Mouse (Mus musculus): ENCODE results near the gene Smad3. TPM values are rescaled to one million over a fixed set of nuclear protein-coding genes. Genes with fewer than 3 reads are reported as not detected.

The Smad3 gene
- polyA plus RNA-seq, 1 experiment: 25.5 TPM

- TF ChIP-seq CTCF (IDR thresholded peaks at IDR 0.05; ENCODE audit: borderline replicate concordance, extremely low read depth, insufficient read depth, insufficient read length) (no peak), POLR2A (IDR thresholded peaks at IDR 0.05; ENCODE audit: borderline replicate concordance, extremely low read depth, insufficient read depth, insufficient read length, poor library complexity, severe bottlenecking) (no peak)
- DNase-seq (ENCODE audit: low read depth): peak; percentile 32
Measured at GRCm38 (mm10) chr9:63742887-63743660, 14.7 kb downstream of the Smad3 start.

DNA sequence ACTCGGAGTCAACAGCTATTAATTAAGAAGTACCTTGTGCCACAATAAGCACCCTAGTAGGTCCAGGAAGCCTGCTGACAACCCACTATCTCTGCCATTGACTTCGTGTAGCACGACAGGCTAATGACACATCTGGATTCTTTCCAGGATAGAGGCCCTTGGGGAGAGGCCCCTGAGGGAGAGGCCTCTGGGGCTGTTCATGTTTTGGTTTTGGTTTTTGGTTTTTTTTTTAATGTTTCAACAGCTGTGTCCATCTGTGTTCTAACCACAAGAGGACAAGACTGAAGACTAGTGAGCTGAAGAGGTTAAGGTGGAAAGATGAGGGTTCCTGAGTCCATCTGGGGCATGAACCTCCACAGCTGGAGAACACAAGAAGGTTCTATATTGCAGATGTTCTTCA lies 15.5 kb downstream of the Smad3 start:
- TF ChIP-seq POLR2A (IDR thresholded peaks at IDR 0.05; ENCODE audit: borderline replicate concordance, extremely low read depth, insufficient read depth, insufficient read length, poor library complexity, severe bottlenecking) (no peak), CTCF (IDR thresholded peaks at IDR 0.05; ENCODE audit: borderline replicate concordance, extremely low read depth, insufficient read depth, insufficient read length) (no peak)
- DNase-seq (ENCODE audit: low read depth): no peak

DNA sequence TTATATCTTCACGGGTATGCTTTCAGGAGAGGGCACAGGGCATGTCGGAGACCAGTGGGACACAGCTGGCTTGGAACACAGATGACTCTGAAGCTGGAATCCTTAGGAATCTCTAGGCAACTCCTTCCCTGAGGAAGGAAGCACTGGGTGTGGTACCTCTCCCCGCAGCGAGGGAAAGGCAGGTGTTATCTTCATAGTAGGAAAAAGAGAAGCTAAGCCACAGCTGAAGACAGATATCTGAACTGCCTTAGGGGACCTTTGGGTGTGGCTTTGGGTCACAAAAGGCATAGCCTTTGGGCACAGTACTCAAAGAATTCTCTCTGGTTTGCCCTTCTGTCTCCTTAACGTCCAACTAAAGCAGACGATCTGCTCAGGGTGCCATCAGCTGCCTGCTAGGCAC lies 16.0 kb downstream of the Smad3 start:
- no peak for DNase-seq (ENCODE audit: low read depth)

GRCm38 (mm10) chr9:63740320-63740841 lies 17.4 kb downstream of the Smad3 start:
- TF ChIP-seq CTCF (IDR thresholded peaks at IDR 0.05; ENCODE audit: borderline replicate concordance, extremely low read depth, insufficient read depth, insufficient read length) (no peak), POLR2A (IDR thresholded peaks at IDR 0.05; ENCODE audit: borderline replicate concordance, extremely low read depth, insufficient read depth, insufficient read length, poor library complexity, severe bottlenecking) (no peak)
- DNase-seq (ENCODE audit: low read depth): no peak

More for the DNA sequence above, 16.0 kb downstream of the Smad3 start:
- TF ChIP-seq POLR2A (IDR thresholded peaks at IDR 0.05; ENCODE audit: borderline replicate concordance, extremely low read depth, insufficient read depth, insufficient read length, poor library complexity, severe bottlenecking): no peak
- TF ChIP-seq CTCF (IDR thresholded peaks at IDR 0.05; ENCODE audit: borderline replicate concordance, extremely low read depth, insufficient read depth, insufficient read length): no peak

DNA sequence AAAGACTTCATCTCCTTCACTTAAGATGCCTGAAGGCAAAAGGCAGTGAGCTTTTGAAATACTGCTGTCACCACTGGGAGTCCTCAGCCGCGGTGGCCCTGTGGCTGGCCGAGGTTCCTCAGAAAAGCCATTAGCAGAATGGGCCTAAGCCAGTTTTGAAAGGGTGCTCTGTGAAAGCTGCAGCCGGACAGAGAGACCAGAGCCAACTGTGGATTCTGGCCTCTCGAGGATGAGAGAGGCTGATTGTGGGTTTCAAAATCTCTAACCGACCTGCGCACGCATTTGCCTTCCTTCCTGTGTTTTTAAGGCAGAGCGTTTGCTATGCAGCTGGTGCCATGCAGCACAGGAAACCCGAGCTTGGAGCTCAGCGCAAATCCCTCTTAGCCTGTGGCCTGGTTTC lies 19.0 kb downstream of the Smad3 start:
- no peak for DNase-seq (ENCODE audit: low read depth)
- TF ChIP-seq CTCF (IDR thresholded peaks at IDR 0.05; ENCODE audit: borderline replicate concordance, extremely low read depth, insufficient read depth, insufficient read length): no peak
- no peak for TF ChIP-seq POLR2A (IDR thresholded peaks at IDR 0.05; ENCODE audit: borderline replicate concordance, extremely low read depth, insufficient read depth, insufficient read length, poor library complexity, severe bottlenecking)

DNA sequence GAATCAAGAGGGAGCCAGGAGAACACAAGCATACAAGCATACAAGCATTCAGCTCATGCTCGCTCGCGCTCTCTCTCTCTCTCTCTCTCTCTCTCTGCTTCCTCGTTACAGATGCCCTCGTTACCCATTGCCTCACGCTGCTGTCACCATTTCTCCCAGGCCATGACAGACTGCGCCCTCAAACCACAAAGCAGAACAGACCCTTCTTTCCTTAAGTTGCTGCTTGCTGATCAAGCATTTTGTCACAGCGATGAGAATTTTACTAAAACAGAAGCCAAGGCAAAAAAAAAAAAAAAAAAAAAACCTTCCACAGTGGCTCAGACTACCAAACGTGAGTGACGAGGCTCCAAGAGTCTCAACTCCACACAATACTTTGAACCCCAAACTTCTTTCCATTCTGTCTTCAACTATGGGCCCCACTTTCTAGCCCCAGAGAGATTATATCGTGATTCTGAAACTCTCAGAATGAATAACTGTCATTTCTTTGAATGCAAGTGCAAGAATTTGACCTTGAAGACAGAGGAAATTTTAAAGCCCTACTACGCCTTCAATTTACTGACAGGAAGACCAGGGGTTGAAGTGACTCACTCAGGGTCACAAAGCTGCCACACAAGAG lies 19.6 kb downstream of the Smad3 start:
- TF ChIP-seq CTCF (IDR thresholded peaks at IDR 0.05; ENCODE audit: borderline replicate concordance, extremely low read depth, insufficient read depth, insufficient read length) (no peak), POLR2A (IDR thresholded peaks at IDR 0.05; ENCODE audit: borderline replicate concordance, extremely low read depth, insufficient read depth, insufficient read length, poor library complexity, severe bottlenecking) (no peak)

GRCm38 (mm10) chr9:63737426-63737931 lies 20.3 kb downstream of the Smad3 start:
- TF ChIP-seq POLR2A (IDR thresholded peaks at IDR 0.05; ENCODE audit: borderline replicate concordance, extremely low read depth, insufficient read depth, insufficient read length, poor library complexity, severe bottlenecking): no peak
- no peak for TF ChIP-seq CTCF (IDR thresholded peaks at IDR 0.05; ENCODE audit: borderline replicate concordance, extremely low read depth, insufficient read depth, insufficient read length)
- peak; percentile 24 for DNase-seq (ENCODE audit: low read depth)

More for the DNA sequence above, 19.6 kb downstream of the Smad3 start:
- DNase-seq (ENCODE audit: low read depth): peak; percentile 31

GRCm38 (mm10) chr9:63734261-63734660 lies 23.5 kb downstream of the Smad3 start:
- no peak for TF ChIP-seq CTCF (IDR thresholded peaks at IDR 0.05; ENCODE audit: borderline replicate concordance, extremely low read depth, insufficient read depth, insufficient read length)
- TF ChIP-seq POLR2A (IDR thresholded peaks at IDR 0.05; ENCODE audit: borderline replicate concordance, extremely low read depth, insufficient read depth, insufficient read length, poor library complexity, severe bottlenecking): no peak
- no peak for DNase-seq (ENCODE audit: low read depth)

GRCm38 (mm10) chr9:63732700-63733099 lies 25.1 kb downstream of the Smad3 start:
- no peak for TF ChIP-seq POLR2A (IDR thresholded peaks at IDR 0.05; ENCODE audit: borderline replicate concordance, extremely low read depth, insufficient read depth, insufficient read length, poor library complexity, severe bottlenecking)
- no peak for DNase-seq (ENCODE audit: low read depth)

GRCm38 (mm10) chr9:63731114-63731828 lies 26.5 kb downstream of the Smad3 start:
- TF ChIP-seq POLR2A (IDR thresholded peaks at IDR 0.05; ENCODE audit: borderline replicate concordance, extremely low read depth, insufficient read depth, insufficient read length, poor library complexity, severe bottlenecking): no peak
- TF ChIP-seq CTCF (IDR thresholded peaks at IDR 0.05; ENCODE audit: borderline replicate concordance, extremely low read depth, insufficient read depth, insufficient read length): no peak
- DNase-seq (ENCODE audit: low read depth): peak; percentile 23

- no peak for DNase-seq (ENCODE audit: low read depth)
- no peak for TF ChIP-seq POLR2A (IDR thresholded peaks at IDR 0.05; ENCODE audit: borderline replicate concordance, extremely low read depth, insufficient read depth, insufficient read length, poor library complexity, severe bottlenecking)
- no peak for TF ChIP-seq CTCF (IDR thresholded peaks at IDR 0.05; ENCODE audit: borderline replicate concordance, extremely low read depth, insufficient read depth, insufficient read length)
Measured at GRCm38 (mm10) chr9:63728969-63729368, 28.8 kb downstream of the Smad3 start.

Data from brain, embryonic 14.5 days (tissue).